Mouse (Mus musculus): Measurements from ENCODE around the gene Nudcd2. TPM values are rescaled to one million over a fixed set of nuclear protein-coding genes. Genes with fewer than 3 reads are reported as not detected.

The Nudcd2 gene
- polyA plus RNA-seq, 1 experiment from 2014 or later: 52.3 TPM

GRCm38 (mm10) chr11:40781857-40782256 lies 48.4 kb downstream of the Nudcd2 start:
- no peaks in the 10 kb centered on the region for H3K36me3 ChIP-seq (ENCODE audit: control insufficient read depth, insufficient read depth, low read length)
- H3K9ac ChIP-seq (replicated peaks; ENCODE audit: low read depth, low read length): no peak overlapping the region
- H3K4me1 ChIP-seq (ENCODE audit: control insufficient read depth, insufficient read depth, low read length): no peaks in the 10 kb centered on the region
- 49% methylated on average over 2 of the region's 2 CpGs for WGBS
- H3K4me2 ChIP-seq (ENCODE audit: low read depth, low read length): no peak overlapping the region
- no peak for ATAC-seq (ENCODE audit: low read depth)
- H3K4me3 ChIP-seq (ENCODE audit: low read depth, low read length): no peak overlapping the region
- no peaks in the 10 kb centered on the region for H3K27me3 ChIP-seq (ENCODE audit: control insufficient read depth, insufficient read depth, low read length)
- H3K9me3 ChIP-seq (ENCODE audit: control insufficient read depth, low read length): no peaks in the 10 kb centered on the region
- H3K27ac ChIP-seq (ENCODE audit: low read depth, low read length): no peak overlapping the region

- H3K36me3 ChIP-seq (ENCODE audit: control insufficient read depth, insufficient read depth, low read length): no peaks in the 10 kb centered on the region
- H3K27me3 ChIP-seq (ENCODE audit: control insufficient read depth, insufficient read depth, low read length): no peaks in the 10 kb centered on the region
- no peaks in the 10 kb centered on the region for H3K4me1 ChIP-seq (ENCODE audit: control insufficient read depth, insufficient read depth, low read length)
- no peaks in the 10 kb centered on the region for H3K9me3 ChIP-seq (ENCODE audit: control insufficient read depth, low read length)
- no peak overlapping the region for H3K4me3 ChIP-seq (ENCODE audit: low read depth, low read length)
- no peak overlapping the region for H3K4me2 ChIP-seq (ENCODE audit: low read depth, low read length)
- no peak for ATAC-seq (ENCODE audit: low read depth)
- WGBS: 95% methylated on average over 1 of the region's 1 CpGs
- H3K9ac ChIP-seq (replicated peaks; ENCODE audit: low read depth, low read length): no peak overlapping the region
- no peak overlapping the region for H3K27ac ChIP-seq (ENCODE audit: low read depth, low read length)
These were observed 49.9 kb downstream of the Nudcd2 start for GRCm38 (mm10) chr11:40783346-40783745.

GRCm38 (mm10) chr11:40784326-40784725 lies 50.9 kb downstream of the Nudcd2 start:
- Histone ChIP-seq H3K9me3 (ENCODE audit: control insufficient read depth, low read length) (no peaks in the 10 kb centered on the region), H3K27ac (ENCODE audit: low read depth, low read length) (no peak overlapping the region), H3K27me3 (ENCODE audit: control insufficient read depth, insufficient read depth, low read length) (no peaks in the 10 kb centered on the region), H3K4me1 (ENCODE audit: control insufficient read depth, insufficient read depth, low read length) (no peaks in the 10 kb centered on the region), H3K36me3 (ENCODE audit: control insufficient read depth, insufficient read depth, low read length) (no peaks in the 10 kb centered on the region), H3K4me2 (ENCODE audit: low read depth, low read length) (no peak overlapping the region), H3K4me3 (ENCODE audit: low read depth, low read length) (no peak overlapping the region), H3K9ac (replicated peaks; ENCODE audit: low read depth, low read length) (no peak overlapping the region)
- 82% methylated on average over 8 of the region's 8 CpGs for WGBS
- no peak for ATAC-seq (ENCODE audit: low read depth)

- Histone ChIP-seq H3K27me3 (ENCODE audit: control insufficient read depth, insufficient read depth, low read length) (no peaks in the 10 kb centered on the region), H3K4me3 (ENCODE audit: low read depth, low read length) (no peak overlapping the region), H3K9me3 (ENCODE audit: control insufficient read depth, low read length) (no peaks in the 10 kb centered on the region), H3K4me1 (ENCODE audit: control insufficient read depth, insufficient read depth, low read length) (no peaks in the 10 kb centered on the region), H3K36me3 (ENCODE audit: control insufficient read depth, insufficient read depth, low read length) (no peaks in the 10 kb centered on the region), H3K4me2 (ENCODE audit: low read depth, low read length) (no peak overlapping the region), H3K9ac (replicated peaks; ENCODE audit: low read depth, low read length) (no peak overlapping the region), H3K27ac (ENCODE audit: low read depth, low read length) (no peak overlapping the region)
- ATAC-seq (ENCODE audit: low read depth): no peak
- 96% methylated on average over 2 of the region's 2 CpGs for WGBS
These were observed 53.4 kb downstream of the Nudcd2 start for GRCm38 (mm10) chr11:40786900-40787299.

Other genes with a start within 250 kb of the Nudcd2 start
- 58.6 and 65.5 TPM in 2 replicates for gene Mat2b, start 38.5 kb upstream of the Nudcd2 start, polyA plus RNA-seq (2014; fragmentation: Nextera tagmentation; extraction: Ambion mirVana)
- gene Hmmr, start 245 bp upstream of the Nudcd2 start, polyA plus RNA-seq (2014; fragmentation: Nextera tagmentation; extraction: Ambion mirVana): 2.8 and 5.3 TPM in 2 replicates
- 39.1 and 48.2 TPM in 2 replicates for gene Ccng1, start 21.6 kb downstream of the Nudcd2 start, polyA plus RNA-seq (2014; fragmentation: Nextera tagmentation; extraction: Ambion mirVana)